Mouse (Mus musculus) lung, embryonic 15.5 days (tissue): ENCODE results near the gene Ufc1. TPM values are rescaled to one million over a fixed set of nuclear protein-coding genes. Genes with fewer than 3 reads are reported as not detected.
A peak's percentile ranks its signal among the peaks of the same experiment; 100 is the strongest.

Source experiments
- ATAC-seq: fragments of 200-750 bp; cut with Nextera tagmentation; 2 replicates; pipeline ENCODE4 v1.8.0; 2017; ENCODE audit warnings: moderate number of reproducible peaks, borderline replicate concordance; ENCODE audit not compliant: low FRiP score, low TSS enrichment; ENCODE audit errors: extremely low read depth
- H3K27ac ChIP-seq: fragments of 300-500 bp; sonication (generic); 2 replicates; pipeline ENCODE4 v1.5.1; 2015; ENCODE audit warnings: moderate library complexity, mild to moderate bottlenecking, inconsistent platforms
- H3K27me3 ChIP-seq: fragments of 300-500 bp; sonication (generic); 2 replicates; pipeline ENCODE4 v1.6.1; 2015; ENCODE audit warnings: inconsistent platforms
- H3K36me3 ChIP-seq: fragments of 300-500 bp; sonication (generic); 2 replicates; pipeline ENCODE4 v1.6.1; 2015; ENCODE audit warnings: inconsistent platforms
- H3K4me1 ChIP-seq: fragments of 300-500 bp; sonication (generic); 2 replicates; pipeline ENCODE4 v1.6.1; 2015; ENCODE audit warnings: inconsistent platforms
- H3K4me2 ChIP-seq: fragments of 300-500 bp; sonication (generic); 2 replicates; pipeline ENCODE4 v1.6.1; 2015; ENCODE audit warnings: inconsistent platforms, mild to moderate bottlenecking, moderate library complexity
- H3K4me3 ChIP-seq: fragments of 300-500 bp; sonication (generic); 2 replicates; pipeline ENCODE4 v1.5.1; 2015; ENCODE audit warnings: mild to moderate bottlenecking, inconsistent platforms
- H3K9ac ChIP-seq: fragments of 300-500 bp; sonication (generic); 2 replicates; pipeline ENCODE4 v1.6.1; 2015; ENCODE audit warnings: inconsistent platforms
- H3K9me3 ChIP-seq: fragments of 300-500 bp; sonication (generic); 2 replicates; pipeline ENCODE4 v1.6.1; 2016; ENCODE audit warnings: inconsistent platforms
- WGBS: fragments of 180-500 bp; shearing (Covaris S2); methylation state at CpG from one replicate; pipeline ENCODE4 v1.1.7; 2015; 5-methylcytosine and 5-hydroxymethylcytosine counted together
- polyA plus RNA-seq: library from polyadenylated mRNA; unstranded; fragments of >200 nt; fragmentation: Nextera tagmentation; extraction: Ambion mirVana; gene quantifications from 2 replicates; pipeline ENCODE4 v1.2.1, GENCODE M21; 2015

Ufc1 gene
- polyA plus RNA-seq, 1 experiment from 2014 or later: 105 TPM

DNA sequence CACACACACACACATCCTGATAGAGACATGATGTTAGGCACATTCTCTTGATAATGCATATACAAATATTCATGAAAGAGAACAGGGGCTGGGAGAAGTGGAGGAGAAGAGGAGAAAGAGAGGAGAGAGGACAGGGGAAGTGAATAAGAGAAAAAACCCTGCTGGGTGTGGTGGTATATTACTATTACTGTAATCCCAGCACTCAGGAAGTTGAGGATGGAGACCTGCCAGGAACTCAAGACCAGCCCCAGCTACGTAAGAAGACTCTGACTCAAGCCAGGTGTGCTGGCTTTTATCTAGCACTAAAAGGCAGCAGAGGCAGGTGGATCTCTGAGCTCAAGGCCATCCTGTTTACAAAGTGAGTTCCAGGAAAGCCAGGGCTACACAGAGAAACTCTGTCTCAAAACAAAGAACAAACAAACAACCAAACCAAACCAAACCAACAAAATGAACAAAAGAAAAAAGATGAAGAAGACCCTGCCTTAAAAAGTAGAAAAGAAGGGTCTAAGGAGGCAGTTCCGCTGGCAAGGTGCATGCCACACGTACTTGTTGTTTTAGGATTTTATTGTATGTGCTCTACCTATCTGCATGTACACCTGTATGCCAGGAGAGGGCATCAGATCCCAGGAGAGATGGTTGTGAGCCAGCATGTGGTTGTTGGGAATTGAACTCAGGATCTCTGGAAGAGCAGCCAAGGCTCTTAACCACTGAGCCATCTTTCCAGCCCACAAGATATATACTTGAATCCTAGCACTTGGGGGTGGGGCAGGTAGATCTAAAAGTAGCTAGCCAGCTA, 31.0 kb downstream of the Ufc1 start:
- H3K4me1 ChIP-seq: peaks cover 38% of the 10 kb centered on the region
- WGBS: 67% methylated on average over 3 of the region's 3 CpGs
- no peak overlapping the region for H3K9ac ChIP-seq
- ATAC-seq: no peak
- no peaks in the 10 kb centered on the region for H3K27me3 ChIP-seq
- H3K4me2 ChIP-seq: no peak overlapping the region
- H3K9me3 ChIP-seq: no peaks in the 10 kb centered on the region
- H3K36me3 ChIP-seq: no peaks in the 10 kb centered on the region
- H3K27ac ChIP-seq: peak overlapping the region; percentile 97
- H3K4me3 ChIP-seq: no peak overlapping the region

DNA sequence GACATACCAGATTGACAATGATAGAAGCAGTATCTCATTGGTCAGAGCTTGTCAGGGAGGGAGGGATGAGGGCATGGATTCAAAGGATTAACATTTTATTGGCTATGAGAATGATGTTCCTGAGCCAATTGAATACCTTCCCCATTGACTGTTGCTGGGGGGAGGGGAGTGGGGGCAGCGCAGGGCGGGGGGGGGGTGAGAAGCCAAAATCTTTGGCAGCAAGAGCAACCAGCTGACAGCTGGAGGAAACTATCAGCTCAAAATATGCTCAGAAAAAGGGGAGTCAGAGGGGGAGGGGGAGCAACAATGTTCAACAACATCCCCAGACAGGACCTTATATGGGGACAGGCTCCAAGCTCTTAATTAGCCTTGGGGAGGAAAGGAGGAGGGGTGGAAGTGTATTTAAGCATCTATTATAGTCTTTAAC, 31.6 kb downstream of the Ufc1 start:
- Histone ChIP-seq H3K27me3 (no peaks in the 10 kb centered on the region), H3K9me3 (no peaks in the 10 kb centered on the region), H3K9ac (no peak overlapping the region), H3K4me2 (peak overlapping the region; percentile 55), H3K4me1 (peaks cover 38% of the 10 kb centered on the region), H3K36me3 (no peaks in the 10 kb centered on the region), H3K4me3 (no peak overlapping the region), H3K27ac (peak overlapping the region; percentile 97)
- 0% methylated on average over 2 of the region's 2 CpGs for WGBS
- ATAC-seq: peak; percentile 93

DNA sequence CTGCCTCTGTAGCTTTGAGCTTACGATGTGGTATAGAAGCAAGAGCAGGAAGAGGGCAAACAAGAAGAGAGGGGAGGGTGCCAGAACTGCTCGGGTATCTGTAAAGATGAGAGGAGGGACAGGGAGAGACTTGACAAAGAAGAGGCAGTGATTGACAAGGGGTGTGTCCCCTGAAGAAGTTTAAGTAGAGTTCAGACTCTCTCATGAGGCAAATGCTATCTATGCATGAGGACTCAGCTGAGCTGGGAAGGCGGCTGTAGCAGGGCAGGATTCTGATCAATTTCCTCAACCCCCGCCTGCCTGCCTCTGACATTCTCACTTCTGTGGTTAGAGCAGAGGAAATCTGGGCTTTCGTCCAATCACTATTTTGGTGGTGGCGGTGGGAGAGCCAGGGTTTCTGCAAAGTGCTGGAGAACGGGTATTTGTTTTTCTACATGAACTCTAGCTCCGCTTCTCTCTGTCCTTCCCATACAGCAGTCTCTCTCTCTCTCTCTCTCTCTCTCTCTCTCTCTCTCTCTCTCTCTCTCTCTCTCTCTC, 32.2 kb downstream of the Ufc1 start:
- under 1% methylated on average over 8 of the region's 8 CpGs for WGBS
- Histone ChIP-seq H3K4me1 (peaks cover 38% of the 10 kb centered on the region), H3K27ac (peak overlapping the region; percentile 97), H3K27me3 (no peaks in the 10 kb centered on the region), H3K4me3 (peak overlapping the region; percentile 22), H3K36me3 (no peaks in the 10 kb centered on the region), H3K9ac (peak overlapping the region; percentile 29; the same call in 1 of the 2 replicates), H3K4me2 (peak overlapping the region; percentile 55), H3K9me3 (no peaks in the 10 kb centered on the region)
- peak; percentile 86 for ATAC-seq

DNA sequence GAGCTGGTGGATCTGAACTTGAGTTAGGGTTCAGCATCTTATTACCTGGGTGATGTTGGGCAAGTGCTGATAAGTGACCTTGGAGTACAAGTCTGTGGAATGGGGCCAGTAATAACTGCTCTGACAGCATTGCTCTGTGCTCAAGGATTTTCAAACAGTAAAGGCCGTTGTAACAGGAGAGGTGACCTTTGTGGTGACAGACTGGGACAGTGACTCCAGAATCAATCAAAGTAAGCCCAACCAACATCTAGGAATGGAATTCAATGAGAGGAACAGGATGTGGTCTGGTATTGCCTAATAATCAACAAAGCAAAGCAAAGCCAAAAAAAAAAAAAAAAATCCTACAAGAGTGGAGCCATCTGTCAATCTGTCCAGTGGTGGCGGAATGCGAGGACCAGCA, 34.5 kb downstream of the Ufc1 start:
- H3K4me2 ChIP-seq: no peak overlapping the region
- peaks cover 38% of the 10 kb centered on the region for H3K4me1 ChIP-seq
- no peaks in the 10 kb centered on the region for H3K9me3 ChIP-seq
- no peak overlapping the region for H3K4me3 ChIP-seq
- no peak overlapping the region for H3K9ac ChIP-seq
- no peaks in the 10 kb centered on the region for H3K36me3 ChIP-seq
- H3K27me3 ChIP-seq: no peaks in the 10 kb centered on the region
- no peak for ATAC-seq
- H3K27ac ChIP-seq: peak overlapping the region; percentile 97
- WGBS: 25% methylated on average over 3 of the region's 3 CpGs

DNA sequence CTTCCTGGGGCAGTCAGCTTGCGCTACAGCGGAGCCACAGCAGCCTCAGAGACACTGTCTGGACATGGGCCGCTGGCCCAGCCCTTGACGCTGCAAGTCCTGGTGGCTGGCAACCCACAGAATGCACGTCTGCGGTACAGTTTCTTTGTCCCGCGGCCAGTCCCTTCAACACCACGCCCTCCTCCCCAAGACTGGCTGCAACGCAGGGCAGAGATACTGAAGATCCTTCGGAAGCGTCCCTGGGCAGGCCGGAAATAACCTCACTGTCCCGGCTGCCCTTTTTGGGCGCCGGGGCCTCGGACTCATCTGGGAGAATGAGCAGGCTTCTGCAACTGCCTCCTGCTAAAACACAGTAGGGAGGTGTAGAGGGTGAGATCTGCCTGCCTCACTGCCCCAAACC, 35.9 kb downstream of the Ufc1 start:
- no peaks in the 10 kb centered on the region for H3K36me3 ChIP-seq
- no peak overlapping the region for H3K9ac ChIP-seq
- no peak overlapping the region for H3K4me2 ChIP-seq
- H3K9me3 ChIP-seq: no peaks in the 10 kb centered on the region
- H3K4me1 ChIP-seq: peaks cover 35% of the 10 kb centered on the region
- H3K27me3 ChIP-seq: no peaks in the 10 kb centered on the region
- 74% methylated on average over 17 of the region's 17 CpGs for WGBS
- H3K4me3 ChIP-seq: no peak overlapping the region
- H3K27ac ChIP-seq: no peak overlapping the region
- ATAC-seq: no peak

DNA sequence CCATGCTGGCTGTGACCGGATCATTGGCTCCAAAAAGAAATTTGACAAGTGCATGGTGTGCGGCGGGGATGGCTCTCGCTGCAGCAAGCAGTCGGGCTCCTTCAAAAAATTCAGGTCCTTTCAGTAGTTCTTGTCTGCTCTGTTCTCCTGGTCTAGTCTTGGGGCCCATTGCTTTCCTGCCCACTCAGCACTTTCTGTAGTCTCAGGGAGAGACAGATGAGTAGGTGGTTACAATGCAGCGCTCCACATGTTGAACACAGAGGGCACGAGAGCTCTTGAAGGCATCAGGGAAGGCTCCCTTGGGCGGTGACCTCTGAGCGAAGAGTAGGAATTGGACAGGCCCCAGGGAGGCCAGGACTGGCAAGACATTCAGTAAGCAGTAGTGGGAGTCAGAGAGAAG, 37.0 kb downstream of the Ufc1 start:
- Histone ChIP-seq H3K4me3 (no peak overlapping the region), H3K27me3 (no peaks in the 10 kb centered on the region), H3K9ac (no peak overlapping the region), H3K4me2 (no peak overlapping the region), H3K36me3 (no peaks in the 10 kb centered on the region), H3K4me1 (peaks cover 31% of the 10 kb centered on the region), H3K27ac (no peak overlapping the region), H3K9me3 (no peaks in the 10 kb centered on the region)
- ATAC-seq: no peak
- 88% methylated on average over 9 of the region's 9 CpGs for WGBS

DNA sequence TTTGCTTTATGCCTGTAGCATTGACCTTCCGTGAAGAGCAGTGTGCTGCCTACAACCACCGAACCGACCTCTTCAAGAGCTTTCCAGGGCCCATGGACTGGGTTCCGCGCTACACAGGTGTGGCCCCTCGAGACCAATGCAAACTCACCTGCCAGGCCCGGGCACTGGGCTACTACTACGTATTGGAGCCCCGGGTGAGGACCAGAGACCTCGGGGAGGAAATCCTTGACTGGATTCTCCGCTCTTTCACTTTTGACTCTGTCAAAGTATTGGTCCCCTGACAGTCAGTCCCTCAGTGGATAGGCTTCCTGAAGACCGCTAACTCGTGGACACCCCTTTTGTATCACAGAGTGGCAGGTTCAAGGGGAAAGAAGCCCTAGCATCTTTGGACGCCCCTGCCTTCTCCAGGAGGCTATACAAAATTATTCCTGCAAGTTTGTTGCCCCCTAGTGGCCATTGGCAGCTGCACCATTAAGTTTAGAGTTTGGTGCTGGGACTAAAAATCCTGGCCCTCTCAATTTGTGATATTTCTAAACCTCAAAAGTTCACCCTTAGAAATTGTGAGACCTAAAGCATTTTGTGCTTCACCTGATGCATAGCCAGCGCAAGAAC, 37.8 kb downstream of the Ufc1 start:
- WGBS: 55% methylated on average over 15 of the region's 15 CpGs
- H3K36me3 ChIP-seq: no peaks in the 10 kb centered on the region
- H3K9me3 ChIP-seq: no peaks in the 10 kb centered on the region
- H3K27ac ChIP-seq: no peak overlapping the region
- no peaks in the 10 kb centered on the region for H3K27me3 ChIP-seq
- H3K9ac ChIP-seq: no peak overlapping the region
- H3K4me1 ChIP-seq: peaks cover 31% of the 10 kb centered on the region
- ATAC-seq: no peak
- no peak overlapping the region for H3K4me3 ChIP-seq
- H3K4me2 ChIP-seq: no peak overlapping the region

DNA sequence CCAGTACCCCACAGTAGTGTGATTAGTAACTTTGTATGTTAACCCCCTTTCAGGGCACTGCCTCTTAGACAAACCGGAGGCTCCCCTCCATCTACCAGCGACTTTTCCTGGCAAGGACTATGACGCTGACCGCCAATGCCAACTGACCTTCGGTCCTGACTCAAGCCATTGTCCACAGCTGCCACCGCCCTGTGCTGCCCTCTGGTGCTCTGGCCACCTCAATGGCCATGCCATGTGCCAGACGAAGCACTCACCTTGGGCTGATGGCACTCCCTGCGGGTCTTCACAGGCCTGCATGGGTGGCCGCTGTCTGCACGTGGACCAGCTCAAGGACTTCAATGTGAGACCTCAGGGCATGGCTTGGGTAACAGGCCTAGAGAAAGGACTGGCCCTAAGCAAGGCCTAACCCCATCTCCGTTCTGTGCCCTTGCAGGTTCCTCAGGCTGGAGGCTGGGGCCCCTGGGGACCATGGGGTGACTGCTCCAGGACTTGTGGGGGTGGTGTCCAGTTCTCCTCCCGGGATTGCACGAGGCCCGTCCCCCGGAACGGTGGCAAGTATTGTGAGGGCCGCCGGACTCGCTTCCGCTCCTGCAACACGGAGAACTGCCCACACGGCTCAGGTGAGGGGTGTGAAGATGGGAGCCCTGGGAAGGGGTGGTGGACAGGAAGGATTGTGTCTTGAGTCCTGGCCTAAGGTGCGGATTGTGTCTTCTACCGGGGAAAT, 38.6 kb downstream of the Ufc1 start:
- WGBS: 87% methylated on average over 24 of the region's 24 CpGs
- H3K9me3 ChIP-seq: no peaks in the 10 kb centered on the region
- H3K4me3 ChIP-seq: no peak overlapping the region
- H3K27me3 ChIP-seq: no peaks in the 10 kb centered on the region
- H3K36me3 ChIP-seq: no peaks in the 10 kb centered on the region
- no peak overlapping the region for H3K9ac ChIP-seq
- no peak for ATAC-seq
- H3K27ac ChIP-seq: no peak overlapping the region
- H3K4me1 ChIP-seq: peaks cover 32% of the 10 kb centered on the region
- no peak overlapping the region for H3K4me2 ChIP-seq

DNA sequence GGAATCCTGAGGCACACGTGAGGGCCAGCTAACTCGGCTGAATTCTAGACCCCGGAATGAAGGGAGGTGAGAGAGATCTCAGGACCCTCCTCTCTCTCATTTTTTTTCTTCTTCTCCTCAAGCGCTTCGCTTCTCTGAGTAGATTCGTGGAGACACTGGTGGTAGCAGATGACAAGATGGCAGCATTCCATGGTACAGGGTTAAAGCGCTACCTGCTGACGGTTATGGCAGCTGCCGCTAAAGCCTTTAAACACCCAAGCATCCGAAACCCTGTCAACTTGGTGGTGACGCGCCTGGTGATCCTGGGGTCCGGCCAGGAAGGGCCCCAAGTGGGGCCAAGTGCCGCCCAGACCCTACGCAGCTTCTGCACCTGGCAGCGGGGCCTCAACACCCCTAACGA, 42.4 kb downstream of the Ufc1 start:
- ATAC-seq: no peak
- H3K9me3 ChIP-seq: no peaks in the 10 kb centered on the region
- peak overlapping the region; percentile 63 for H3K4me2 ChIP-seq
- peak overlapping the region; percentile 96 for H3K27ac ChIP-seq
- peaks cover 50% of the 10 kb centered on the region for H3K4me1 ChIP-seq
- H3K27me3 ChIP-seq: 0 out of 2 replicates have a peak, but pooled peaks cover 4% of the 10 kb centered on the region
- H3K9ac ChIP-seq: peak overlapping the region; percentile 29
- no peaks in the 10 kb centered on the region for H3K36me3 ChIP-seq
- 51% methylated on average over 17 of the region's 17 CpGs for WGBS
- H3K4me3 ChIP-seq: peak overlapping the region; percentile 33; the same call in 1 of the 2 replicates

DNA sequence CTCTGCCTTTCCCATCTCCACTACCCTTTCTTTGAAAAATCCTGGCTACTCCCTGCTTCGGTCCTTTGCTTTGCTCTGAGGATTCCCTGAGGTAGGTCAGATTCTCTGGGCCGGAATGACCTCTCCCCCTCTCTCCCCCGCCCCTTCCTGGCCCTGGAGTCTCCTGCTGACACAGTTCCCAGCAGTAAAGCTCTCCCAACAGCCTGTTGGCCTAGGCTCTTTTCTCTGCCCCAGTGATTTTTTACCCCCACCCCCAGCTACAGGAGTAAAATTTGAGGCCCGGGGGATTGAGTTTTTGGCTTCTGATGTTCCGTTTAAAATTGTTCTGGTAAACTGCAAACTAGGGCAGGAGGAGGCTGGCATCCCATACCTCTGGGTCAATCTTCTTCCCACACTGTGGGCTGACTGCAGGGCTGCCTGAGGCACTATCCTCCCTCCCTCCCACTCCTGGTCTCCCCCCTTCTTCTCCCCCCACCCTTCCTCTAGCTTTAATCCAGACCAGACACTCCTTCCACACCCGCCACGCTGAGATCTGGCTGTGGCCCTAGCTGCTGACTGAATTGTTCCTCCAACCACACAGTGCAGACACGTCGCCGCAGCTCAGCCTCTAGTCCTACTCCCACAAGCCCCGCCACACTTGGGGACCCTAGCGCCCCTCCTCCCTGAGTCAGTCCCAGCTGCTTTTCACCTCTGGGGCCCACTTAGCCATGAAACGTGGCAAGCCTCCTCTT, 43.1 kb downstream of the Ufc1 start:
- peak overlapping the region; percentile 33 for H3K4me3 ChIP-seq
- peaks cover 52% of the 10 kb centered on the region for H3K4me1 ChIP-seq
- H3K36me3 ChIP-seq: no peaks in the 10 kb centered on the region
- peak; percentile 11; the same call in 1 of the 2 replicates for ATAC-seq
- WGBS: 10% methylated on average over 13 of the region's 13 CpGs
- peak overlapping the region; percentile 63 for H3K4me2 ChIP-seq
- H3K27ac ChIP-seq: peak overlapping the region; percentile 96
- 0 out of 2 replicates have a peak, but pooled peaks cover 4% of the 10 kb centered on the region for H3K27me3 ChIP-seq
- no peaks in the 10 kb centered on the region for H3K9me3 ChIP-seq
- peak overlapping the region; percentile 29 for H3K9ac ChIP-seq
